Mouse (Mus musculus): ENCODE data around the gene Gm11116. TPM values are rescaled to one million over a fixed set of nuclear protein-coding genes. Genes with fewer than 3 reads are reported as not detected.
"Not testable (repeated sequence)": the region's sequence is repeated elsewhere in the genome, so short reads cannot be mapped to it uniquely, and the experiment has no call there.

Gm11116 gene
- total RNA-seq (2021) = not detected
- long read RNA-seq, experiment 1 = 0 reads
- long read RNA-seq, experiment 2 = 0 reads

DNA sequence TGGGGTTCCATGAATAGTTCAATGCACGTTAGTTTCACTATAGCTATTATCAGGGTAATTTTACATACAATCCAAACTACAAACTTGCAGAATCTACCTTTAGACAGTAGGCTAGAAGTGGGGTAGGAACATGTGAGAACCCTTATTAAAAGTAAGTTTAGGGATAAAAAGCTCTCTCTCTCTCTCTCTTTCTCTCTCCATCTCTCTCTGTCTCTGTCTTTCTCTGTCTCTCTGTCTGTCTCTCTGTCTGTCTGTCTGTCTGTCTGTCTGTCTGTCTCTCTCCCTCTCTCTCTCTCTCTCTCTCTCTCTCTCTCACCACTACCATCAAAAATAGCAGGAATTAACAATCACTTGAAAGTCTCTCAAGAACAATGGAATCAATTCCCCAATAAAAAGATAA is at the start of gene Gm11116:
Gene Gm11116, minus strand, starts transcription at position 101 of the 400 bp plus-strand sequence.
- DNase-seq (ENCODE audit: low spot score in 2 of 2) = no peak

GRCm38 (mm10) chr5:88153999-88154398 is 42.7 kb upstream of the Gm11116 start, which contains the start of gene Gm11115:
TSS of gene Gm11115 (minus strand) at chr5:88154099.
- DNase-seq (ENCODE audit: low spot score in 2 of 2) = no peak

DNA sequence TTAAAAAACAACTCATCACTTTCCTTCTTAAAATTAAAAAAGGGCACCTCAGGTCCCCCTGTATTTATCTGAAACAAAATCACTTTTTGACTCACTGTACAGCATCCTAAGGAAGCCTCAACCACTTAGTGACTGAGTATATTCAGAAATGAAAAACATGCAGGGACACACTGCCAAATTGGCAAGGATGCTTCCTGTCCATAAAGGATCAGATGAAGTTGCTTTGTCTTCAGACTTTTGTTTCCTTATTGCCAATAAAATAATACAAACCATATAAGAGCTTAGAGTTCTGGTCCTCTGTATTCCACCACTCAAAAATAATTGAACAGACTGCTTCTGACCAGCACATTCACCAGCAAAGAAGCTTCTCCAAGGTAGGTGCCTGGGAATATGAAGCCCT is 25.1 kb downstream of the Gm11116 start, which contains the start of gene Smr2:
Gene Smr2, plus strand, starts transcription at position 301 of the 400 bp plus-strand sequence.
- not testable (repeated sequence) for DNase-seq (ENCODE audit: low spot score in 2 of 2)

Other genes with a start within 250 kb of the Gm11116 start
- not detected for gene Odam, start 226.5 kb downstream of the Gm11116 start, total RNA-seq (2021)
- not detected for gene Csn3, start 186.0 kb downstream of the Gm11116 start, total RNA-seq (2021)
- not detected for gene 2310003L06Rik, start 142.1 kb downstream of the Gm11116 start, total RNA-seq (2021)
- not detected for gene Gm28434, start 142.0 kb downstream of the Gm11116 start, total RNA-seq (2021)
- not detected for gene Cabs1, start 132.1 kb downstream of the Gm11116 start, total RNA-seq (2021)
- not detected for gene Smr3a, start 109.0 kb downstream of the Gm11116 start, total RNA-seq (2021)
- gene Smr2, start 25.0 kb downstream of the Gm11116 start, total RNA-seq (2021) = not detected
- not detected for gene Gm11115, start 42.6 kb upstream of the Gm11116 start, total RNA-seq (2021)
- not detected for gene Gm7714, start 157.4 kb upstream of the Gm11116 start, total RNA-seq (2021)
- gene Prol1, start 205.8 kb upstream of the Gm11116 start, total RNA-seq (2021) = not detected

Measured in adrenal gland, postnatal 4 days (tissue).